Mouse (Mus musculus): Measurements from ENCODE around the gene Cfc1. TPM values are rescaled to one million over a fixed set of nuclear protein-coding genes. Genes with fewer than 3 reads are reported as not detected.
"Not testable (repeated sequence)": the region's sequence is repeated elsewhere in the genome, so short reads cannot be mapped to it uniquely, and the experiment has no call there.

The Cfc1 gene
- not detected in 2 replicates for polyA plus RNA-seq (2016; fragmentation: Nextera tagmentation; extraction: Ambion mirVana)

DNA sequence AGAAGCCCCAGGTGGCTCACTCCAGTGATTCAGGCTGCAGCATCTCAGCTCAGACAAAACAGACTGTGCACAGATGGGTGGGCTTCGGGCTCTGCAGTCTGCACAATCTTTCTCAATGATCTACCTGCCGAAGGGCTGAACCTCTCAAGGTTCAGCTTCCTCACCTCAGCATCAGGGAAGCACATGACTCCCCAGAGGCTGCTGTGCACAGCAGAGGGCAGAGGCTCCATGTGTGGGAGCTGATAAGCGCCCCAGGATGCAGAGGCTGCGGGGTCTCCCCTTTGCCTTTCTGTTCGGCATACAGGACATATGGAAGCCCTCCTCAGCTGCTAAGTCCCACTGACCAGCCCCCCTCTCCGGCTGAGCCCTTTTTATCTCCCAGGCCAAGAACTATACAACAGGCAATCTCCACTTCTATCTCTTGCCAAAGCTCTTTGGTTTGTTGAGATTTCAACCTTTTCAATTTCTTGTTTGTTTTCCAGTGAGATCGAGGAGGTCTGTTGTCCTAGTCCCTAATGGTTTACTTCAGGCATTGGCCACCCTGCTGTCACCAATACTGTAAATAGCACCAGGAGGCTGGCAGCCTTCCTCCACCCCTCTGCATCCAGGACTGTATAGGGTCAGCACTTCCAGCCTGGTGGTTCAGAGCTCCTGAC lies at the start of gene Cfc1:
Gene Cfc1, plus strand, starts transcription at position 606 of the 656 bp plus-strand sequence.
- not testable (repeated sequence) for H3K9me3 ChIP-seq (replicated peaks); H3K4me1 ChIP-seq; DNase-seq (ENCODE audit: low spot score); H3K27ac ChIP-seq; H3K36me3 ChIP-seq
- peaks cover 46% of the 10 kb centered on the region for H3K27me3 ChIP-seq (ENCODE audit: low read depth, poor library complexity, severe bottlenecking)
- H3K4me3 ChIP-seq, result peak within 1 kb of the TSS; percentile 27; the same call in 1 of the 2 replicates
- WGBS, result 22% methylated on average over 7 of the region's 7 CpGs

DNA sequence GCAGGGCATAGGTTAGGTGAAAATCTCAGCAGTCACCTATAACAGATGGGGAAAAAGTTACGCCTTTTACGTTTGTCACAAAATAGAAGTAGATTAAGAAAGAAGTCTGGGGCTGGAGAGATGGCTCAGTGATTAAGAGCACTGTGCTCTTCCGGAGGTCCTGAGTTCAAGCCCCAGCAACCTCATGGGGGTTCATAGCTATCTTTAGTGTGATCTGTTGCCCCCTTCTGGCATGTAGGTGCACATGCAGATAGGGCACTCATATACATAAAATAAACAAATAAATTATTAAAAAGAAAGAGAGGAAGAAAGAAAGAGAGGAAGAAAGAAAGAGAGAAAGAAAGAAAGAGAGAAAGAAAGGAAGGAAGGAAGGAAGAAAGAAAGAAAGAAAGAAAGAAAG lies 48.1 kb upstream of the Cfc1 start:
- Histone ChIP-seq H3K9me3 (replicated peaks) (no peaks in the 10 kb centered on the region), H3K27me3 (ENCODE audit: low read depth, poor library complexity, severe bottlenecking) (peaks cover 17% of the 10 kb centered on the region; the same call in 1 of the 2 replicates), H3K4me3 (no peak overlapping the region), H3K4me1 (peaks cover 4% of the 10 kb centered on the region; the same call in 1 of the 2 replicates), H3K36me3 (no peaks in the 10 kb centered on the region), H3K27ac (no peak overlapping the region)
- 93% methylated on average over 3 of the region's 3 CpGs for WGBS
- DNase-seq (ENCODE audit: low spot score), result no peak

DNA sequence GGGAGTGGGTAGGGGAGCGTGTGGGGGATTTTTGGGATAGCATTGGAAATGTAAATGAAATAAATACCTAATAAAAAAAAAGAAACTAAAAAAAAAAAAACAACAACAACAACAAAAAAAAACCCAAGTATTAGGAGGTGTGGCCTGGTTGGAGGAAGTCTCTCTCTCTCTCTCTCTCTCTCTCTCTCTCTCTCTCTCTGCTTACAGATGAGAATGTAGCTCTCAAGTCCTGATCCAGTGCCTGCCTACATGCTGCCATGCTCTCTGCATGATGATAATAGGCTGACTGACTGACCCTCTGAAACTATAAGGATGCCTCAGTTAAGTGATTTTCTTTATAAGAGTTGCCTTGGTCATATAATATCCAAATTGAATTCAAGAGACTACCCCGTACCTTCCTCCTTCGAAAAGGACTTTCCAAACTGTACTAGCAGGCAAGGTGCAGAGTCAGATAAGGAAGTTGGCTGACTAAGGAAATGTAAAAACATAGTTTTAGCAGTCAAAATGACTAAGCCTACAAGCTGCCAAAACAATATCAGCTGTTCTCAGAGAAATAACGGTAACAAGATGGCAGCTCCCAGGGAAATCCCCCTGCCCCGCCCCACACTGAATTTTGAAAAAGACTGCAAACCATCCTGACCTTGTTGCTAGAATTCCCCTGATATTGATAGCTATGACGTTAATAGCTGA lies 45.5 kb upstream of the Cfc1 start:
- H3K4me3 ChIP-seq, result no peak overlapping the region
- DNase-seq (ENCODE audit: low spot score), result no peak
- no peak overlapping the region for H3K27ac ChIP-seq
- peaks cover 12% of the 10 kb centered on the region; the same call in 1 of the 2 replicates for H3K27me3 ChIP-seq (ENCODE audit: low read depth, poor library complexity, severe bottlenecking)
- peaks cover 4% of the 10 kb centered on the region; the same call in 1 of the 2 replicates for H3K4me1 ChIP-seq
- H3K36me3 ChIP-seq, result no peaks in the 10 kb centered on the region
- 91% methylated on average over 6 of the region's 6 CpGs for WGBS
- H3K9me3 ChIP-seq (replicated peaks), result no peaks in the 10 kb centered on the region

DNA sequence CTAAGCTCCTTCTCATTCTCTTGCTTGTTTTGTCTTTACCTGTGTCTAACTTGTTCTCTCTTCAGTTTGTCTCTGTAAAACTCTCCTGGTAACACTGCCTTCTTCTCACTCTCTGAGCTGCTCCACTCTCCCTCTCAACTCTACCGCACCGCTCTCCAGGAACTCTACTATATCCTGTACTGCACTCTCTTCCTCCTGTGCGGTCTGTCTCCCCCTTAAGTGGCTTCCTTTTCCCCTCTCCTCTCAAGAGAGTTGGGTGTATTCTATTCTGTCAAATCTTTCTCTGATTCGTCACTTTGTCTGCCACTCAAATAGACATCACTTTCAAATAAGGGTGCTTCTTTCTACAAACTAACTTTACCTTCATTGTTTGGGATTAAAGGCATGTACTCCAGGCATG lies 44.0 kb upstream of the Cfc1 start:
- H3K4me3 ChIP-seq, result no peak overlapping the region
- H3K9me3 ChIP-seq (replicated peaks), result no peaks in the 10 kb centered on the region
- no peak for DNase-seq (ENCODE audit: low spot score)
- H3K27ac ChIP-seq, result no peak overlapping the region
- H3K27me3 ChIP-seq (ENCODE audit: low read depth, poor library complexity, severe bottlenecking), result no peaks in the 10 kb centered on the region
- H3K36me3 ChIP-seq, result no peaks in the 10 kb centered on the region
- 89% methylated on average over 4 of the region's 4 CpGs for WGBS
- no peaks in the 10 kb centered on the region for H3K4me1 ChIP-seq

DNA sequence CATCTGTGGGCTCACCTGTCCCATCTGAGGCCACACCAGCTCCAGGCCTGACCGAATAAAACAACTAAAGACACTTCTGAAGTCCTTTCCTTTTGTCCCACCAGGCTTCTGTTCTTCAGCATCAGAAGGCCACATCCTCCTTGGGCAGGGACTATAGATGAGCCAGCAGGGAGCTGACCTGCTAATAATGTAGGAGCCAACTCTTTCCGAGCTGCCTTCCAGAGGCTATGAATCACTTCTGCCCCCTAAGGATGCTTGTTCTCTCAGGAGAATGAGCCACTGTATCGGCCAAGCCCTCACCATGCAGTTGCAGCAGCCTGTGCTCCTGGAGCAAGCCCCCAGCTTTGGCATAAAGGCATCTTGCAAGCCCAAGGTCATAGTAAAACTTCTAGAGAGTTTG lies 32.5 kb upstream of the Cfc1 start:
- DNase-seq (ENCODE audit: low spot score), result no peak
- H3K4me1 ChIP-seq, result 0 out of 2 replicates have a peak, but pooled peaks cover 4% of the 10 kb centered on the region
- no peaks in the 10 kb centered on the region for H3K27me3 ChIP-seq (ENCODE audit: low read depth, poor library complexity, severe bottlenecking)
- H3K27ac ChIP-seq, result no peak overlapping the region
- WGBS, result 66% methylated on average over 3 of the region's 3 CpGs
- no peaks in the 10 kb centered on the region for H3K9me3 ChIP-seq (replicated peaks)
- no peak overlapping the region for H3K4me3 ChIP-seq
- no peaks in the 10 kb centered on the region for H3K36me3 ChIP-seq

DNA sequence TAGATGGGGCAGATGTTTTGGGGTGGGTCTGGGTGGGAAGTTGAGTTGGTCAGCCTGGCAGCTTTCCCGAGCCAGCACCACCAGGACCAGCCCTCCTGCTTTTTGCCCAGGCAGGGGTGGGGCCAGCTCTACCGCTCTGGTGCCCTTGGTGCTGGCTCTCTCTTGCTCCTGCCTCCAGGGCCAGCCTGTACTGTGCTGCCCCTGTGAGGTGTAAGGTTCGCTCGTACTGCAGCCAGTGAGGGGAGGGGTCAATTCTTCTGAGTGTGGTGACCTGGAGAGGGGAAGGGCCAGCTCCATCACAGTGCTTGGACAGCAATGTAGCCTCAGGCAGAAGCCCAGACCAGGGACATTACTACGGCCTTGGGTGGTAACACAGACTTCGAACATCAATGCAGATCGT lies 30.1 kb upstream of the Cfc1 start:
- H3K27me3 ChIP-seq (ENCODE audit: low read depth, poor library complexity, severe bottlenecking), result no peaks in the 10 kb centered on the region
- no peak overlapping the region for H3K27ac ChIP-seq
- no peaks in the 10 kb centered on the region for H3K36me3 ChIP-seq
- no peaks in the 10 kb centered on the region for H3K9me3 ChIP-seq (replicated peaks)
- H3K4me1 ChIP-seq, result peaks cover 8% of the 10 kb centered on the region
- H3K4me3 ChIP-seq, result no peak overlapping the region
- no peak for DNase-seq (ENCODE audit: low spot score)
- 50% methylated on average over 7 of the region's 7 CpGs for WGBS

DNA sequence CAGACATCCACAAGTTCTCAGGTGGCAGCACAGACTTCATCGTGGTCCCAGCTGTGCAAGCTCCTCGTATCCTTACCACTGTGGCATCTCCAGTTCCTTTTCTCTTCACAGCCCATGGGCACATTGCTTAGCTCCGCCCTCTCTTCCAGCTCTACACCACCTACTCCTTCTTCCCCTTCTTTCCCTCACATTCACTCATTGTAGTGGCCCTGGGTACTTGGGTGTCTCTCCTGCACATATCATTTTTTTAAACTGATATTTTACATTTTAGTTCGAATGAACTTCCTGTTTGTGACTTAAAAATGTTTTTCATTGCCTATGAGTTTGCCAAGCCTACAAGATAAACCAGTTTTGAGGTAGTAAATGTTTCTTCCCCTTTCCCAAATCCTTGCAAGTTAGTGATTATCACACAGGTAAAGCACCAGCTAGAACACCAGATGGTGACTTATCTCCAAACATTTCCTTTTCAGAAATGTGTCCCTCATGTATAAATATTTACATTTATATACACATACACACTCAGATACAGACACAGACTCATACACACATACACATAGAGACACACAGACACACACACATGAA lies 29.4 kb upstream of the Cfc1 start:
- no peak overlapping the region for H3K27ac ChIP-seq
- no peaks in the 10 kb centered on the region for H3K27me3 ChIP-seq (ENCODE audit: low read depth, poor library complexity, severe bottlenecking)
- H3K4me3 ChIP-seq, result no peak overlapping the region
- 88% methylated on average over 4 of the region's 4 CpGs for WGBS
- no peak for DNase-seq (ENCODE audit: low spot score)
- H3K4me1 ChIP-seq, result peaks cover 16% of the 10 kb centered on the region
- H3K9me3 ChIP-seq (replicated peaks), result no peaks in the 10 kb centered on the region
- no peaks in the 10 kb centered on the region for H3K36me3 ChIP-seq

DNA sequence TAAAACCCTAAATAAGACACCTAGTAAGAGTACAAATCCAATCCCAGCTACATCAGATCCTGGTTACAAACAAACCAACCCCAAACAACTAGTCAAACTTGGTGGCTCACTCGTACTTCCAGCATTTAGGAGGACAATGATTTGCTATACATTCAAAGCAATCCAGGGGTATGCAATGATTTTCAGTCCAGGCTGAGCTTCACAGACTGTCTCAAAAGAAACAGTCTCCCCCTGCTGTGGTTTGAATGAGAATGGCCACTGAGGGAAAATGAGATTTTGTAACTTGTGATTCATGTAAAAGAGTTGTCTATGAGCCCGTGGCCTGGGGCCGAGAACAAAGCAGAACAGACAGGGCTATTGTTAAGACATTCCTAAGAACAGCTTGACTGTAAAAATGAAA lies 27.5 kb upstream of the Cfc1 start:
- Histone ChIP-seq H3K4me3 (no peak overlapping the region), H3K36me3 (no peaks in the 10 kb centered on the region), H3K27me3 (ENCODE audit: low read depth, poor library complexity, severe bottlenecking) (no peaks in the 10 kb centered on the region), H3K27ac (no peak overlapping the region), H3K9me3 (replicated peaks) (no peaks in the 10 kb centered on the region), H3K4me1 (peaks cover 17% of the 10 kb centered on the region)
- WGBS, result 90% methylated on average over 3 of the region's 3 CpGs
- no peak for DNase-seq (ENCODE audit: low spot score)

DNA sequence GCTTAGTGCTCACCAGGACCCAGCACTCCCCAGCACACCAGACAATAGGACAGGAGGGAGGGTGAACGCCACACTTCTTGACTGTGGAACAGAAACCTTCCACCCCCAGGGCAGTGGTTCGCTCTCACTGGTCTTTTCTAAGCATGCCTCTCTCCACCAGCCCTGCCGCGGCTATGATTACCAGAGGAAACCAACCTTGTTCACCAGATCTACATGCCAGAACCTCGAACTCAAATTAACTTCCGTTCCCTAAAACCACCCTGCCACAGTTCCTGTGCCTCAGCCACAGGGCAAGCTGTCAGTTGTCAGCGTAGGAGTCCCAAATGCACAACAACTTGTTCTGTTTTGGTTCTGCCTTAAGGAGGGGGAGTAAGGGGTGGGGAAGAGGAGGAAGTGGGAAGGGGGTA lies 24.9 kb upstream of the Cfc1 start:
- WGBS, result 9% methylated on average over 7 of the region's 7 CpGs
- DNase-seq (ENCODE audit: low spot score), result peak; percentile 37
- H3K27ac ChIP-seq, result no peak overlapping the region

DNA sequence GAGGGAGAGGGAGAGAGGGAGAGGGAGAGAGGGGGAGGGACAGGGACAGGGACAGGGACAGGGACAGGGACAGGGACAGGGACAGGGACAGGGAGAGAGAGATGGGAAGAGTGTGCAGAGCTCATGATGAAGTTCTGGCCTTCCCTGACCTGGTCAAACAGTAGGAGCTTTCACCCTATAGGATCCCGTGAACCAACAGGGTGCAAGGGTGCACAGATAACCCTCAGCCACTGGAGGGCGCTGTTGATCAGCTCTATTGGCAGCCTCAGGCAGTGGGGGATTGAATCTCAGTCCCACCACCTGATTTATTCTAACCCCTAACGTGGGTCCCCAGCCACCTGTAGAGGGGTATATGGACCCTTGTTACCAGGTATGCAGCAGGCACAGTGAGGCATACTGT lies 24.4 kb upstream of the Cfc1 start:
- no peak overlapping the region for H3K4me3 ChIP-seq
- 6% methylated on average over 3 of the region's 3 CpGs for WGBS
- H3K9me3 ChIP-seq (replicated peaks), result no peaks in the 10 kb centered on the region
- H3K36me3 ChIP-seq, result no peaks in the 10 kb centered on the region
- no peaks in the 10 kb centered on the region for H3K27me3 ChIP-seq (ENCODE audit: low read depth, poor library complexity, severe bottlenecking)
- H3K27ac ChIP-seq, result no peak overlapping the region
- peaks cover 14% of the 10 kb centered on the region for H3K4me1 ChIP-seq
- peak; percentile 71 for DNase-seq (ENCODE audit: low spot score)

More for the DNA sequence above, 24.9 kb upstream of the Cfc1 start:
- Histone ChIP-seq H3K36me3 (no peaks in the 10 kb centered on the region), H3K4me1 (peaks cover 14% of the 10 kb centered on the region), H3K9me3 (replicated peaks) (no peaks in the 10 kb centered on the region), H3K4me3 (peak overlapping the region; percentile 34), H3K27me3 (ENCODE audit: low read depth, poor library complexity, severe bottlenecking) (no peaks in the 10 kb centered on the region)

DNA sequence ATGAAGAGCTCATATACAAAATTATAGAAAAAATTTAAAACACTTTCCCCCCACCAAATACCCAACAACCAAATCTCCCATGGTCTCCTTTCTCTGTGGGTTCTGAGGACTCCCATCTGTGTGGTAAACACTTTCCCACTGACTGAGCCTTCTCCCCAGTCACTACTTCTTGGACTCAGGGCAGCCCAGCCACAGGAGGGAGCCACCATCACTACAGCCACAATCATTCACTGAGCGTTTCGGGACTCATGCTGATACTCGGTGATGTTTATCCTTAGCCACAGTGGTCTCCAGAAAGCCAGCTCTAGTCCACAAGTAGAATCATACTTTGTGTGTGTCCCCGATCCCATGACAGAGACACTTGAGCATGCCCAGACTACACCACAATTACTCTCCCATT lies 22.4 kb upstream of the Cfc1 start:
- H3K4me3 ChIP-seq, result no peak overlapping the region
- H3K27ac ChIP-seq, result no peak overlapping the region
- 85% methylated on average over 4 of the region's 4 CpGs for WGBS
- no peaks in the 10 kb centered on the region for H3K27me3 ChIP-seq (ENCODE audit: low read depth, poor library complexity, severe bottlenecking)
- no peaks in the 10 kb centered on the region for H3K9me3 ChIP-seq (replicated peaks)
- DNase-seq (ENCODE audit: low spot score), result no peak
- no peaks in the 10 kb centered on the region for H3K36me3 ChIP-seq
- H3K4me1 ChIP-seq, result peaks cover 14% of the 10 kb centered on the region

DNA sequence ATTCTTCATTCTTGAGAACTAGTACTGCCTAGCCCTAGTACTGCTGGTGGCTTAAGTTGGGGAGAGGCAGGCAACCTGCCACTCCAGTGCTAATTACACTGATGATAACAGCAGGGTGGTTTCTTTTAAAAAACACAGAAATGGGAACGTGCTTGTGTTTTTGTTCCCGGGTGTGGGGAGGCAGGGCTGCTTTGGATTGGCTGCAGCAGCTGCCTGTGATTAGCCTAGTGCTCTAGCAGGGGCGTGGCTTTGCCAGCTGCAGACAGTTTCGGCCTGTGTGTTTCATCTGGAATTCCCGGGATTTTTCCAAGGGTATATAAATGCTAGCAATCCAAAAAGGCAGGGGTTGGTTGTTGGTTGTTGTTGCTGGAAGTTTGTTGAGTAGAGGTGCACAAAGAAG lies 18.9 kb upstream of the Cfc1 start:
- Histone ChIP-seq H3K36me3 (no peaks in the 10 kb centered on the region), H3K27ac (no peak overlapping the region), H3K4me3 (no peak overlapping the region), H3K27me3 (ENCODE audit: low read depth, poor library complexity, severe bottlenecking) (no peaks in the 10 kb centered on the region), H3K9me3 (replicated peaks) (no peaks in the 10 kb centered on the region), H3K4me1 (no peaks in the 10 kb centered on the region)
- DNase-seq (ENCODE audit: low spot score), result no peak
- 39% methylated on average over 5 of the region's 5 CpGs for WGBS

DNA sequence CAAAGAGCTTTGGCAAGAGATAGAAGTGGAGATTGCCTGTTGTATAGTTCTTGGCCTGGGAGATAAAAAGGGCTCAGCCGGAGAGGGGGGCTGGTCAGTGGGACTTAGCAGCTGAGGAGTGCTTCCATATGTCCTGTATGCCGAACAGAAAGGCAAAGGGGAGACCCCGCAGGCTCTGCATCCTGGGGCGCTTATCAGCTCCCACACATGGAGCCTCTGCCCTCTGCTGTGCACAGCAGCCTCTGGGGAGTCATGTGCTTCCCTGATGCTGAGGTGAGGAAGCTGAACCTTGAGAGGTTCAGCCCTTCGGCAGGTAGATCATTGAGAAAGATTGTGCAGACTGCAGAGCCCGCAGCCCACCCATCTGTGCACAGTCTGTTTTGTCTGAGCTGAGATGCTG lies 18.2 kb upstream of the Cfc1 start:
- H3K27ac ChIP-seq; H3K9me3 ChIP-seq (replicated peaks); H3K4me1 ChIP-seq; H3K36me3 ChIP-seq; DNase-seq (ENCODE audit: low spot score); H3K27me3 ChIP-seq (ENCODE audit: low read depth, poor library complexity, severe bottlenecking); H3K4me3 ChIP-seq: not testable (repeated sequence)
- WGBS, result 48% methylated on average over 6 of the region's 6 CpGs

Data from limb, embryonic 10.5 days (tissue).